Mouse (Mus musculus) megakaryocyte, embryonic 14.5 days (primary cell): Measurements from ENCODE around the gene Plch1. TPM values are rescaled to one million over a fixed set of nuclear protein-coding genes. Genes with fewer than 3 reads are reported as not detected.

Experiments used
- H3K27me3 ChIP-seq: replicated peaks from 2 replicates; pipeline ENCODE3; 2012; ENCODE audit warnings: inconsistent platforms
- H3K36me3 ChIP-seq: replicated peaks from 2 replicates; pipeline ENCODE3; 2012; ENCODE audit warnings: low read length, inconsistent platforms, mixed read lengths
- H3K4me1 ChIP-seq: 2 replicates; pipeline ENCODE4 v1.6.1; 2012; ENCODE audit warnings: inconsistent platforms
- H3K4me3 ChIP-seq: replicated peaks from 2 replicates; pipeline ENCODE3; 2012; ENCODE audit warnings: moderate library complexity, mild to moderate bottlenecking, inconsistent platforms
- H3K9me3 ChIP-seq: 2 replicates; pipeline ENCODE4 v1.6.1; 2012; ENCODE audit warnings: inconsistent platforms
- FLI1 ChIP-seq: IDR thresholded peaks from 2 replicates; pipeline ENCODE4 v1.6.1; 2012; ENCODE audit warnings: low read length, inconsistent platforms, mixed read lengths
- GATA1 ChIP-seq: IDR thresholded peaks from 3 replicates; pipeline ENCODE4 v1.6.1; 2012; ENCODE audit warnings: mixed read lengths, low read length, inconsistent platforms, borderline replicate concordance
- polyA plus RNA-seq: library from polyadenylated mRNA; stranded (reverse); fragments of >175 nt; gene quantifications from 2 replicates; pipeline ENCODE4 v1.2.3, GENCODE M21; 2012; ENCODE audit warnings: low replicate concordance; ENCODE audit not compliant: insufficient read depth

Gene Plch1
- polyA plus RNA-seq, 1 experiment: not detected

- Histone ChIP-seq H3K4me1 (peaks cover 23% of the 10 kb centered on the region), H3K4me3 (peak overlapping the region; percentile 92), H3K36me3 (no peaks in the 10 kb centered on the region), H3K27me3 (peaks cover 24% of the 10 kb centered on the region), H3K9me3 (peaks cover 6% of the 10 kb centered on the region)
- no peak for TF ChIP-seq GATA1
- TF ChIP-seq FLI1: no peak
These were observed 527 bp downstream of the Plch1 start for GRCm38 (mm10) chr3:63898581-63899308.

DNA sequence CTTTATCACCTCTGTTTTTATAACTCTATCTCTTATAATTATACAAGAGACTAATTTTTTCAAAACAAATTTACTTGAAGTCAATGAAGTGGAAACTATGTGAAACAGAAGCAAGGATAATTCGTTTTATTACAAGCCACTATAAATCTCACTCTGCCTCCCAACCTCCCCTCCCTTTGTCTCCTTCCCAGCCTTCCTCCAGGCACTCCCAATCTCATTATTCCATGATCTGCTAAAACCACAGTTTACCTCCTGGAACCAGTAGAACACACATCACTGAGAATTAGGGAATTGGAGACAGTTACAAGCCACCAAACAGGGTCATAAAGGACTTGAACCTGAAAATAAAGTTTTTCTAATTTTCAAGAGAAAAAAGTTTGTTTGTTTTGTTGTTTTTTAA, 2.1 kb downstream of the Plch1 start:
- no peak for TF ChIP-seq FLI1
- no peak for TF ChIP-seq GATA1
- H3K9me3 ChIP-seq: no peaks in the 10 kb centered on the region
- no peaks in the 10 kb centered on the region for H3K36me3 ChIP-seq
- H3K4me1 ChIP-seq: peaks cover 26% of the 10 kb centered on the region
- H3K4me3 ChIP-seq: no peak overlapping the region
- H3K27me3 ChIP-seq: peaks cover 24% of the 10 kb centered on the region

DNA sequence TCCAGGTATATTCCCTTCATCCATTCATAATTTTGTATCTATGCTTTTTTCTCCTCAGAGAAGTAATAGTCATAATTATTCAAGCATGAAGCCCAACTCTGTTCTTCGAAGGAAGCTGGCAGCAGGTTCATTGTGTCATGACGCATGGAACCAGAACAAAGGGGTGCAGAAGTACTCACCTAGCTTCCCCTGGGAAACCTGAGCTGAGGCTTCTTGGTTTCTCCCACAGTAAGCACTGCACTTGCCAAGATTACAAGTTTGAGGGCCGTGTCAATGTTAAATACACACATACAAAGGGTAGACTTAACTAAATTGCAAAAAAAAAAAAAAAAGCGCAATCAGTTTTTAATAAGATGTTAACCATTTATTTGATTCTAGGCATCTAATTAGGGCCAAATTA, 3.0 kb downstream of the Plch1 start:
- H3K9me3 ChIP-seq: no peaks in the 10 kb centered on the region
- no peaks in the 10 kb centered on the region for H3K36me3 ChIP-seq
- no peak overlapping the region for H3K4me3 ChIP-seq
- TF ChIP-seq FLI1 (no peak), GATA1 (no peak)
- peaks cover 26% of the 10 kb centered on the region for H3K4me1 ChIP-seq
- H3K27me3 ChIP-seq: peaks cover 24% of the 10 kb centered on the region

DNA sequence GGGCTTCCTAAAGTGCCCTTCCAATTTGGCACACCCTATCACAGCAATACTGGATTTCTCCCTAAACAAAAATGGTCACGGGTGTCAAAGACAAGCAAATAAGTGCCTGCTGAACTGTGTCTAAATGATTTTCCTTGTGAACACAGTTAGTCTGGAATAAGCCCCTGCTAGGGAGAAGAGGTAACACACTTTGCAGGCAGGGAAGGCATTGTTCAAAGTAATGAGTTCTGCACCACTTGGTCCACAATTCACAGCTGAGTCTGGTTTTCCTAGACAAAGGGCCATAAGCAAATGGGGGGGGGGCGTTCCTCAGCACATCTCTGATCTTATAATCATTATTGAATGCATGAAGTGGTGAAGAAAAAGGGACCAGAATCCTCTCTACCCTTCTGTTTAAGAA, 3.5 kb downstream of the Plch1 start:
- peaks cover 2% of the 10 kb centered on the region; the same call in 1 of the 2 replicates for H3K9me3 ChIP-seq
- H3K4me3 ChIP-seq: no peak overlapping the region
- H3K27me3 ChIP-seq: peaks cover 24% of the 10 kb centered on the region
- H3K36me3 ChIP-seq: no peaks in the 10 kb centered on the region
- TF ChIP-seq GATA1 (no peak), FLI1 (no peak)
- peaks cover 26% of the 10 kb centered on the region for H3K4me1 ChIP-seq

GRCm38 (mm10) chr3:63893677-63894076, 5.6 kb downstream of the Plch1 start:
- H3K4me3 ChIP-seq: no peak overlapping the region
- H3K36me3 ChIP-seq: no peaks in the 10 kb centered on the region
- peaks cover 9% of the 10 kb centered on the region for H3K27me3 ChIP-seq
- H3K9me3 ChIP-seq: peaks cover 7% of the 10 kb centered on the region; the same call in 1 of the 2 replicates
- no peak for TF ChIP-seq FLI1
- H3K4me1 ChIP-seq: peaks cover 10% of the 10 kb centered on the region

GRCm38 (mm10) chr3:63892154-63892553, 7.1 kb downstream of the Plch1 start:
- no peaks in the 10 kb centered on the region for H3K36me3 ChIP-seq
- peaks cover 6% of the 10 kb centered on the region for H3K27me3 ChIP-seq
- peaks cover 7% of the 10 kb centered on the region; the same call in 1 of the 2 replicates for H3K9me3 ChIP-seq
- H3K4me1 ChIP-seq: peaks cover 7% of the 10 kb centered on the region; the same call in 1 of the 2 replicates
- no peak overlapping the region for H3K4me3 ChIP-seq
- TF ChIP-seq GATA1 (no peak), FLI1 (no peak)

DNA sequence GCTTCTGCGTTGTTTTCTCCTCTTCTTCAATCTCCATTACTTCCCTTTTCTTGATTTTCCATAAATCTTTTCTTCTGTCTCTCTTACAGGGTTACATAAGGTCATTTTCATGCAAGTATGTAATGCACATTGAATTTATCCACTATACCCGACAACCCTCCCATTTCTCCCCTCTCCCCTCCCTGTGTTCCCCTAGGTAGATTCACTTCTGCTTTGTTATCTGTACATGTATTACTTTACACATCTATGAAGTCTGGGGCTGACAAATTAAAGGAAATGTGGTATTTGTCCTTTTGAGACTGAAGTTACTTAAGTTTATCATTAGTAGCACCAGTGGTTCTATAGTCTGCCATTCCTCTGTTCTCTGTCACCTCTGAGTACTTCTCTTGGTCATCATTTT, 18.2 kb downstream of the Plch1 start:
- Histone ChIP-seq H3K27me3 (no peaks in the 10 kb centered on the region), H3K36me3 (no peaks in the 10 kb centered on the region)
- TF ChIP-seq GATA1: no peak
- TF ChIP-seq FLI1: no peak

DNA sequence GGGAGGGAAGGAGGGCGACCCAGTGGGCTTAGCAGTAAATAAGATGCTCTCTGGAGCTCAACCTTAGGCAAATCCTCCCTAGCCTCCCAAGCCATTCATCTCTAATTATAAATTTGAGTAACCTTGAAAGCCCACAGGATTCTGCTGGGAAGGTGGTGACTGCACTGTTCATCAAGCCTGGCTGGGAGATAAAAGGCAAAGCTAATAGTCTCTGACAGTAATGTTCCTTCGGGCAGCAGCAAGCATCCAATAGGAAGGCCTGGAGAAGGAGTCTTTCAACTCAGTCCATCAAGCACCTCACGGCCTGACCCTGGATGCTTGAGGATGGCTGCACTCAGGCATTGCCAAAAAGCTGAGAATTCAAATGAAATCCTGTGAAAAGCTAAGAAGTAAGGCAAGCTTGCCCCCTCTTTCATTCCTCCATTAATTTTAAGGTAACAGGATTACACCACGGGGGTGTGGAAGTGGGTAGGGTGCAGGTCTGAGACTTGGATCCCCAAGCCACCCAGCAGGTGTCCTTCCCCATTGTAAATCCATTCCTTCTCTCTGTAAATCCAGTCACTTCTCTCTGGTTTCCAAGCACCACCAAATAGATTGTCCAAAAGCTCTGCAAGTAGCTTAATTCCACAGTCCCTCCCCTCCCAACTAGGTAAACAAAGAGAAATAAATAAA, 20.1 kb downstream of the Plch1 start:
- H3K4me3 ChIP-seq: no peak overlapping the region
- H3K27me3 ChIP-seq: no peaks in the 10 kb centered on the region
- TF ChIP-seq GATA1 (no peak), FLI1 (no peak)
- H3K36me3 ChIP-seq: no peaks in the 10 kb centered on the region
- no peaks in the 10 kb centered on the region for H3K9me3 ChIP-seq
- H3K4me1 ChIP-seq: no peaks in the 10 kb centered on the region

More for the DNA sequence above, 18.2 kb downstream of the Plch1 start:
- no peak overlapping the region for H3K4me3 ChIP-seq
- no peaks in the 10 kb centered on the region for H3K4me1 ChIP-seq
- H3K9me3 ChIP-seq: peaks cover 15% of the 10 kb centered on the region

GRCm38 (mm10) chr3:63872818-63873217, 26.5 kb downstream of the Plch1 start:
- no peak overlapping the region for H3K4me3 ChIP-seq
- H3K9me3 ChIP-seq: no peaks in the 10 kb centered on the region
- TF ChIP-seq FLI1 (no peak), GATA1 (no peak)
- H3K4me1 ChIP-seq: no peaks in the 10 kb centered on the region
- H3K27me3 ChIP-seq: no peaks in the 10 kb centered on the region
- no peaks in the 10 kb centered on the region for H3K36me3 ChIP-seq

DNA sequence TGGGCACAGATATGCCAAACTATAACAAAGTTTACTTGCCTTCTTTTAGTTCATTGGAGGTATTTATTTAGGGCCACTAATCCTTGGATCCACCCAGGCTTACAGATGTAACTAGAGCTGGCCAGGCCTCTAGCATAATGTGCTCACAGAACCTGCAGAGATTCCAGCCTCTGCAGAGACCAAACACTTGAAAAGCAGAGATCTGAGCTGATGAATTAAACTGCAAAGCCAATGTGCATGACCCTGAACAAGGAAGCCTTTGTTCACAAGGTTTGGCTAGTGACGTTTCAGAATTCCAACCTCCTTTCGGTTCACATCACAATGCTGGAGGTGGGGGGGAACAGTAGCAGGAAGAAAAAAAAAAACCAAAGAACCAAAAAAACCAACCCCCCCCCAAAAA, 28.0 kb downstream of the Plch1 start:
- Histone ChIP-seq H3K4me3 (no peak overlapping the region), H3K4me1 (no peaks in the 10 kb centered on the region), H3K36me3 (no peaks in the 10 kb centered on the region), H3K9me3 (no peaks in the 10 kb centered on the region), H3K27me3 (no peaks in the 10 kb centered on the region)
- no peak for TF ChIP-seq FLI1
- no peak for TF ChIP-seq GATA1
